Mouse (Mus musculus) layer of hippocampus, adult 2 months (tissue): ENCODE results near the gene Lamc2. TPM values are rescaled to one million over a fixed set of nuclear protein-coding genes. Genes with fewer than 3 reads are reported as not detected.

Source experiments
- DNase-seq, 2 experiments: peaks; one replicate each; pipeline ENCODE4 v3.0.0; 2022; ENCODE audit warnings: low spot score in 2 of 2
- H3K27ac ChIP-seq: fragments of 200-600 bp; 2 replicates; pipeline ENCODE4 v1.8.1; 2022
- H3K4me3 ChIP-seq: fragments of 200-600 bp; 2 replicates; pipeline ENCODE4 v1.8.1; 2022; ENCODE audit warnings: mild to moderate bottlenecking
- CTCF ChIP-seq: fragments of 200-600 bp; conservative IDR thresholded peaks from 2 replicates; pipeline ENCODE4 v1.8.1; 2022; ENCODE audit warnings: antibody characterized with exemption, mild to moderate bottlenecking, moderate library complexity
- total RNA-seq, 2 experiments: library from RNA; stranded (reverse); gene quantifications; 2 replicates each; pipeline ENCODE4 v1.2.3; 2021

The Lamc2 gene
- total RNA-seq, 2 experiments from 2014 or later = 1.6 to 3.2 TPM

DNA sequence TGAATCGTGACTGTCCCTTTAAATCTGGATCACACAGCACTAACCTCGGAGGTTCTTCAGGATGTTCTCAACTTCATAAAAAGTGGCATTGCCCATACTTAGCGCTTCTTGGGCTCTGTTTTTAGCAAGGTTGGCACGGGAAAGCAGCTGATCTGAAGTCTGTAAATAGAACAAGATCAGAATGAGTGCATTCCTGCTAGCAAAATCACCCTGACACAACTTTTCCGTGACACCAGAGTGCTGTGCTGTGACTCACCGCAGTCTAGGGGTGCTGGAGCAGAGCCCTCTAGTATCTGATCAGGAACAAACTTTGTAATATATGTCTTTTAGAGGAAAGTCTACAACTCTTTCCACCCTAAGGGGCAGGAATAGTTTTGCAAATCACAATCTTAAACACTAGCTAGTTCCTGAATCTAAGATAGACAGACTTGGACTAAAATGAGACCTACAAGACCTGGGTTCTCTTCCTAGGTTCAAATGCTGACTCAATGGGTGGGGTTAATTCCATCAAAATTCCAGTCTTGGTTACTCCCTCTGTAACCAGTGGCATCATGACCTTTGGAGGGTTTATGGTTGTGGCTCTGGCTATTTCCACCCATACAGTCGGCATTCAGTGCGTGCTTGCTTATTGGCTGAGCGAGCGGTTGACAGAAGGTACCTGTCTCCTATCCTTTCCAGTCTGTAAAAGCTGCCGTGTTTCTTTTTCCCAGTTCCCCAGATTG is 56.1 kb downstream of the Lamc2 start:
- TF ChIP-seq CTCF = no peak
- Histone ChIP-seq H3K4me3 (no peak overlapping the region), H3K27ac (no peak overlapping the region)
- no peak for DNase-seq

- Histone ChIP-seq H3K4me3 (no peak overlapping the region), H3K27ac (no peak overlapping the region)
- no peak for TF ChIP-seq CTCF
- DNase-seq = no peak
Measured at GRCm38 (mm10) chr1:153128780-153129179, 57.5 kb downstream of the Lamc2 start.

DNA sequence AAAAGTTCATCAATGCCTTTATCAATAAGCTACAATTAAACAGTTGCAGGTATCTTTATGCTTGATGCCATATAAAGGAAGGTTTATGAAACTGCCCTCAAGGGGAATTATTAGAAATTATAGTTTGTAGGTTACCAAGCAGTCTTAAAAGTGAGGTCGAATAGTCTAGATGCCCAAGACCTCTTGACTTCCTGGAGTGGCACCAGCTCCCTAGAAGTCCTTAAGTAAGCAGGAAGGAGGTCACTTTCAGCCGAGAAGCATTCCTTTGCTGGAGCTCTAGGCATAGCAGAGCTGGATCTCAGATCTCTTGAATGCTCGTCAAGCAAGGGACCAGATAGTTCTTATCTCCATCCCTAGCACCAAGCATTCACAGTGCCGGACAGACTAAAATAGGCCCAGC is 58.6 kb downstream of the Lamc2 start:
- no peak overlapping the region for H3K27ac ChIP-seq
- DNase-seq = no peak
- H3K4me3 ChIP-seq = no peak overlapping the region
- TF ChIP-seq CTCF = no peak

- TF ChIP-seq CTCF = no peak
- H3K4me3 ChIP-seq = no peak overlapping the region
- no peak for DNase-seq
- H3K27ac ChIP-seq = no peak overlapping the region
Measured at GRCm38 (mm10) chr1:153126491-153127381, 59.5 kb downstream of the Lamc2 start.

DNA sequence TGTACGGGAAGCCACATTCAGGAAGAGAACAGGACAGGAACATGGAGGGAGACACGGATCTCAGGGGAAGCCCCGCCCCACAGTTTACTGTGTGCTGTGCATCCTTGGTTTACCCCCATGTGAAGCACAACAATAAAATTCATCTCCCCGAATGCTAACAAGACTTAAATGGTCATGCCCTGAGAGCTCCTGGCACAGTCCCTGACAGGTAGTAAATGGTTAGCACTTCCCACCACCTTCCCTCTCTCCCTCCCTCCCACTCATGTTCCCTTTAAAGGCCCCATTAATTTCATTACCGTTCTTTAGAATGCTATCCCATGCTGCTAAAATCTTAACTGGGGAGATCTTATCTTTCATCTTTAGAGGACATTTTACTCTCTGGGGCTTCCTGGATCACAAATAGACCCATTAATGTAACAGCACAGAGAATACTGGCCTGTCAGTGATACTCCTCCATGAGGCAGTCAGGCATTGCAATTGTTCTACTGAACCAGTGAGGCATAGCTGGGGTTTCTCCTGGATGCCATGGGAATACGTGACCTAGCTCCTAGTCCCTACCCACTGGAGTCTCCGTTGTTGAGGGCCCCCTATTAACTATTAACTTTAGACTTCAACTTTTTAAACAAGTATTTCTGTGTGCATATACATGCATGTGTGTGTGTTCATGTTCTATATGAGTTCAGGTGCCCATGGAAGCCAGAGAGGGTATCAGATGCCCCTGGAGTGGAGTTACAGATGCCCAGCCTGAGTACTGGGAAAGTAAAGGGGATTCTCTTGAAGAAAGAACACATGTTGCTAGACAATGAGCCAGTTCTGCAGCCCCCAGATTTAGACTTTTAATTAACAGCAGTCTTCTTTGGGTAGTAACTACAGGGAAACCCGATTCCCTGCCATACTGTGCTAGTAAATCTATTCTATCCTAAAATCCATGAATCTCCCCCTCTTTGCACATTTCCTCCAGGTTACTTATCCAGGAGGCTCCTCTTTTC is 60.7 kb downstream of the Lamc2 start:
- Histone ChIP-seq H3K27ac (no peak overlapping the region), H3K4me3 (no peak overlapping the region)
- DNase-seq = no peak
- TF ChIP-seq CTCF = no peak

GRCm38 (mm10) chr1:153124502-153124901 is 61.7 kb downstream of the Lamc2 start:
- H3K27ac ChIP-seq = no peak overlapping the region
- no peak for DNase-seq
- no peak overlapping the region for H3K4me3 ChIP-seq
- no peak for TF ChIP-seq CTCF

GRCm38 (mm10) chr1:153122764-153123163 is 63.5 kb downstream of the Lamc2 start:
- no peak for TF ChIP-seq CTCF
- no peak for DNase-seq
- no peak overlapping the region for H3K4me3 ChIP-seq
- no peak overlapping the region for H3K27ac ChIP-seq

DNA sequence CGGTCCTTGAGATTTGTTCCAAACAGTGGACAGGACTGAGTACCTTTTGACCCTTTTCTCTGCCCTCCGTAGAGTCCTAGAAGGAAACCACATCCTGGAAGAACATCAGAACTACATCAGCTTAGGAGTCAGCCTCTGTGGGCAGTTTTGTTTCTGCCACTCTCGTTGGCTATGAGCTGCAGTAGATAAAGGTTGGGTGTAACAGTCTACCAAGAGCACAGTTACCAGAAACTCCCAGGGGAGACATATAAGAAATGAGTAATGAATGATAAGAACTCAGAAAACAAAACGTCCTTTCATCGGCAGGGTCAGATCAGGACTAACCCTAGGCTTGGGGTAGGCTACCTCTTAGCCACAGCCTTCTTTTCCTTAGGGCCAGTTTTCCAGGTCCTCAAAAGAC is 64.9 kb downstream of the Lamc2 start:
- no peak for DNase-seq
- no peak for TF ChIP-seq CTCF
- Histone ChIP-seq H3K4me3 (no peak overlapping the region), H3K27ac (no peak overlapping the region)

DNA sequence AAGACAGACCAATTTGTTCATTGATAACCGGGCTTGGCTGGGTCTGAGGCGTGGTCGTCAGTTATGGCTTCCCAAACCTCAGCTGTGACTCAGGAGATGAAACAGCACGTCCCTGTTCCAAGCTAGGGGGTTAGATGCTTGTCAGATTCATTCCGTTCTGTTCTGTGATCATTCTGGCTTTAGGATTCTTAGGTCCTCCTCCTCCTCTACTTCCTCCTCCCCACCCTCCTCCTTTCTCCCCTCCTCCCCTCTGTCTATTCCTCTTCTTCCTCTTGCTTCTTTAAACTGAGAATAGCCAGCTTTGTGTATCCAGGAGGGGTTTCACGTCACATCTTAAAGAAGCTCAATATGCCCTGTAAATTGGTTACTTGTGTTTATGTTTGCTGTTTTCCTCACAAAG is 65.7 kb downstream of the Lamc2 start:
- Histone ChIP-seq H3K4me3 (no peak overlapping the region), H3K27ac (no peak overlapping the region)
- DNase-seq = no peak
- TF ChIP-seq CTCF = no peak

GRCm38 (mm10) chr1:153115315-153115714 is 70.9 kb downstream of the Lamc2 start:
- TF ChIP-seq CTCF = peak; percentile 51
- DNase-seq = no peak
- no peak overlapping the region for H3K27ac ChIP-seq
- H3K4me3 ChIP-seq = no peak overlapping the region

DNA sequence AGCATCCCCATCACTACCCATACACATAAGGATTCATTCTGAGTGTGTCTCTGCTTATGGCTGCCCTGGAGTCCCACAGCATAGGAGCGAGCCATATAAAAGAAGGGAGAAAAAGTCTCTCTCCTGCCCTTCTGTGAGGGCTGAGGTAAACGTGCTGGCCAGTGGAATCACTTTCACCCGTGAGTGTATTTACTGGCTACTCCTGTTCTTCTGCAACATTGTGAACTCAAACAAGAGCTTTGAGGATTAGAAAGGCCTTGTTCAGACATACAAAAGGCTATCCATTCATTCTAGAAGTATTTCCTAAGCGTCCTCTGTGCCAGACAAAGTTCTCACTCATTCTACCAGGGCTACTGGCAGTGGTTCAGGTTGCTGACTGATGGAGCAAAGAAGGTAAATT is 74.7 kb downstream of the Lamc2 start:
- TF ChIP-seq CTCF = no peak
- Histone ChIP-seq H3K27ac (no peak overlapping the region), H3K4me3 (no peak overlapping the region)
- no peak for DNase-seq

DNA sequence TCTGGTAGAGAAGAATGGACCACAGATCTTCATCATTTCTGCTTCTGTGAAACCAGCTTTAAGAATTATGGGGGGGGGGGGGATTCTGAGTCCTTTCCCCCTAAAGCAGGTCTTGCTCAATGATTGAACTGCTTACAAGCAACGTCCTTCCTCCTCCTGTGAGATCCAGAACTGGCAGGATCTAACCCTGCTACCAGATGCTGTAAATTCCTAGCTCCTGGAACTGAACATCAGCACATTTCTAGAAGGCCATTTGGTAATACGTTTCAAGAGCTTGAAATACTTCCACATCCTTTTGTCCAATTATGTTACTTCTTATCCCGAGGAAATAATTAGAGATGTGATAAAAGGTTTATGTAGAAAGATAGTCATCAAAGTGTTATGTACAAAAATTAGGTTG is 76.4 kb downstream of the Lamc2 start:
- DNase-seq = no peak
- no peak for TF ChIP-seq CTCF
- Histone ChIP-seq H3K27ac (no peak overlapping the region), H3K4me3 (no peak overlapping the region)

DNA sequence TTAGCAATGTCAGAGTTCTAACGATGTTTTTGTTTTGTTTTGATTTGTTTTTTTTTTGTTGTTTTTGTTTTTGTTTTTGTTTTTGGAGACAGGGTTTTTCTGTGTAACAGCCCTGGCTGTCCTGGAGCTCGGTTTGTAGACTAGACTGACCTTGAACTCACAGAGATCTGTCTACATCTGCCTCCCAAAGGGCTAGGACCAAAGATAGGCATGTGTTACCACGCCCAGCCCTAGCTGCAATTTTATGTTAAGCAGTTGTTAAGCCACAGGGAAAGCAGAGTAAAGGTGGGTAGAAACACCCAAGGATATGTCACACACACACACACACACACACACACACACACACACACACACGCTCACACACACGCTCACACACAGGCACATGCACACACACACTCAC is 76.9 kb downstream of the Lamc2 start:
- H3K27ac ChIP-seq = no peak overlapping the region
- no peak for TF ChIP-seq CTCF

More for the DNA sequence above, 76.9 kb downstream of the Lamc2 start:
- DNase-seq = no peak
- no peak overlapping the region for H3K4me3 ChIP-seq
